Mouse (Mus musculus): Measurements from ENCODE around the gene Cinp. TPM values are rescaled to one million over a fixed set of nuclear protein-coding genes. Genes with fewer than 3 reads are reported as not detected.
"Not testable (repeated sequence)": the region's sequence is repeated elsewhere in the genome, so short reads cannot be mapped to it uniquely, and the experiment has no call there.

Gene Cinp
- polyA plus RNA-seq, 1 experiment, result 106 TPM

DNA sequence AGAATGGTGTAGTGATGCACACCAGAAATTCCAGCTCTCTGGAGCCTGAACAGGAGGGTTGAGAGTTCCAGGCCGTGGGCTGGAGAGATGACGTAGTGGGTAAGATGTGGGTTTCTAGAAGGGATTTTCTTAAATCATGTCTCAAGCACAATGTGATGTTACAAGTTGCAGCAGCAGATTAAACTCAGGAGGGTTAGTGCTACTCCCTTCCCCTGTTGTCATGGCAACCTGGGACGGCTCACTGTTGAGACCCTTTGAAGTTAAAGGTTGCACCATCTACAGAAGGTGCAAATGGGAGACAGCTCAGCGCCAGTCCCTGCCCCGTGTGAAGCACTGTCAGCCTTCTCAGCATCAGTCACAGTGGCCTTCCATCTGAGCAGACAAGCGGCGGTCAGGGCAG is 27.7 kb downstream of the Cinp start:
- DNase-seq (ENCODE audit: extremely low spot score in 1 of 2, low spot score in 1 of 2), result peak in 1 of 2 experiments; percentile 50

DNA sequence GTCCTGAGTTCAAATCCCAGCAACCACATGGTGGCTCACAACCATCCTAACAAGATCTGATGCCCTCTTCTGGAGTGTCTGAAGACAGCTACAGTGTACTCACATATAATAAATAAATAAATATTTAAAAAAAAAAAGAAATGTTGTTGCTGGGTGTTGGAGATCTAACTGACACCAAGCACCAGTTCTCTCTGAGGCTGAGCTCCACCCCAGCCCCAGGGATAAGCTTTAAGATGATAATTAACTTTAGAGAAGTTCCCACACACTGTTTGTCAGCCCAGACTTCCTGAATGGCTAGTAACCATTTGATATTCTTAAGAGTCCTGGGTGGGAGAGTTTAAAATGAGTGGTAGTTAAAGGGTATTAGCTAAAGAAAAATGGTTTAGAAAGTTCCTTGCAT is 28.7 kb downstream of the Cinp start:
- DNase-seq (ENCODE audit: extremely low spot score in 1 of 2, low spot score in 1 of 2), result no peak

DNA sequence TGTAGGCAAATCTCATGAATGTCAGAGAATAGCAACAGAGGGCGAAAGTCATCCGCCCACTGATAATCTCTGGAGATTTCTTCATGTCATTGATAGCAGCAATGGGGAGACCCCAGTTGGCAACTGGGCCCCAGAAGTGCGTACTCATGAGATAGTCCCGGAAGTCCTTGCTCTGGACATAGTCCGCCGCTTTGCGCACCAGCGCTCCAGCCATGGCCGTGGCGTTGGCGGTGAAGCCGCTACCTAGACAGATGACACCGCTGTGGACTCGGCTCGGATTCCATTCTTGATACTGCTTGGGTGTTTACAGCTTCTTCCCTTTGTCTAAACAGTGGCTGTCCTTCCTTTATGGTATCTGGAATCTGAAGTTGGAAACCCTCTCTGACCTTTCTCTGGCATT is 30.3 kb downstream of the Cinp start:
- not testable (repeated sequence) for DNase-seq (ENCODE audit: extremely low spot score in 1 of 2, low spot score in 1 of 2)

DNA sequence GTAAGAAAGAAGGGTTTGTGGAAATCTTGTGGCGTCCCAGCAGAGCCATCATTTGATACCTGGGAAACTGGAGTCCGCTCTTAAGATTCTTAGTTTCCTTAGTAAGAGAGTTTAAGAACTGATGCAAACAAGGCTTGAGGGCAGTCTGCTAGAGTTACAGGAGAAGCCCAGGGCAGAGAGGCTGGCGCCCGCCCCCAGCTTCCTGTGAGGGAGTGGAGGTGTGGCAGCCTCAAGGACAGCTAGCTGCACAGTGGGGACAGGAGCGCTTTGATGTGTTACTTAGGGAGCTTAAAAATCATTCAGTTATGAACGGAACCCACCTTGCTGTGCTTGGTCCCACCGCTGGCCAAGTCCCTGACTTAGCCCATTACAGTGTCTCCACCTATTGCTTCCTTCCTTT is 31.7 kb downstream of the Cinp start:
- DNase-seq (ENCODE audit: extremely low spot score in 1 of 2, low spot score in 1 of 2), result no peak

DNA sequence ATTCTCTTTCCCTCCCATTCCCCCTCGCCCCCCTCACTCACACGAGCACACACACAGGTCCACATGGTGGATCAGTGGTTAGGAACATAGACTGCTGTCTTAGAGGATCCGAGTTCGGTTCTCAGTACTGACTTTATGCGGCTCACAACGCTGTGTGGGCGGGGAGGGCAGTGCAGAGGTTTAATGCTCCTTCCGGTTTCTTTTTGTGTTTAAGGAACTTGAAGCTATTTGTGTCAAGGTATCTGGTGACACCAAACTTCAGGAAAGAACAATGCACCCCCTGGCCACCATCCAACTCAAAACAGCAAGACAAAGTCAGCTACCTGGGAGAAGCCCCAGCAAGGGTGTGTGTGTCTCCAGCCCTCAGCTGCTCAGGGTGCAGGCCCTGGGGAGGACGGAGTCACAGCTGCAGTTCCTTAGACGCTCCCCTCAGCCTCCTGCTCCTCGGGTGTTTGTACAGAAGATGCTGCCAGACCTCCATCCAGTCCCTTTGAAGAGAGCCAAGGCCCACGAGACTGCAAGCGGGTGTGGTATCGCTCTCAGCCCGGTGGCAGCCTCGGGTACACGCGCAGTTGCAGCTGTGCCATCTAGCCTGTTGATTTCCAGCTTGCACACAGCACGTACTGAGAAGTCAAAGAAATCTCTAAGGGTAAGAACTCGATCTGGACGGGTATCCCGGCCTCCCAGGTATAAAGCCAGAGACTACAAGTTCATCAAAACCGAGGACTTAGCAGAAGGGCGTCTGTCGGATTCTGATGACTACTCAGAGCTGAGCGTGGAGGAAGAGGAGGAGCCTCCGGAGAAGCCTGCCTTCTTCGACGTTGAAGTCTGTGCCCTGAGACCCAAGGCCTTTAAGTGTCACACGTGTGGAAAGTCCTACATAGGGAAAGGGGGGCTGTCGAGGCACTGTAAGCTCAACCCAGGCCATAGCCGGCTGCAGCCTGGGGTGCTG is 33.9 kb downstream of the Cinp start:
- DNase-seq (ENCODE audit: extremely low spot score in 1 of 2, low spot score in 1 of 2), result no peak

DNA sequence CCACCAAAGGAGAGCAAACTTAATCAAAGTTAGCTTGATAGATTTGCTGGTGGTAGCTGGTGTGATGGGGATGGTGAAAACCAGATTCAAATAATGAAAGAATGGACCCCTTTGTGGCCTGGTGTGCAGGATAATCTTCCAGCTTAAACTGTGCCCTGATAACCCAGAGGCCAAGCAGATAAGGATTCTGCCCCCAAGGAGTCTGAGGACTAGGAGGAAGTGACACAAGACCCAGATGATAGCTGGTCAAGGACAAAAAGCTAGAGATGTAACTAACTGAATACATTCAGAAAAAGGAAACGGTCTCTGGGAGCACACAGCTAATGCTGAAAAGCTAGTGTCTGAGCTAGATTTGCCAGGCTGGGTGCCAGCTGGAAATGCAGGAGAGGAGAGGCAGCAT is 37.0 kb downstream of the Cinp start:
- DNase-seq (ENCODE audit: extremely low spot score in 1 of 2, low spot score in 1 of 2), result no peak

DNA sequence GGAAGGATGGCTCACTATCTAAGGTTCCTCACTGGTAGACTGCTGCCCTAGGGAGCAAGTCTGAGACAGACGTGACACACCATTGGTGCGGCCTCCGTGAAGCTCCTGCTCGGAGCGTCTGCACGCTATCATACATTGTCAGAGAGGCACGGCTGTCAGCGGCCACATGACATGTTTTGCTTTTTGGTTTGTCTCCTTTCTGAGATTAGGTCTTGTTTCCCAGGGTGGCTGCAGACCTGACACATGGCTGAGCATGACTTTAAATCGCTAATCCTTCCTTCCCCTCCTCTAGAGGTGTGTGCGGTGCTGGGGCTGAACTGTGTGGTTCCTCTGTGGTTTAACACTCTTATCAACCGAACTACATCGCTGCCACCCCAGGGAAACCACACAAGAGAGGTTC is 37.5 kb downstream of the Cinp start:
- no peak for DNase-seq (ENCODE audit: extremely low spot score in 1 of 2, low spot score in 1 of 2)

DNA sequence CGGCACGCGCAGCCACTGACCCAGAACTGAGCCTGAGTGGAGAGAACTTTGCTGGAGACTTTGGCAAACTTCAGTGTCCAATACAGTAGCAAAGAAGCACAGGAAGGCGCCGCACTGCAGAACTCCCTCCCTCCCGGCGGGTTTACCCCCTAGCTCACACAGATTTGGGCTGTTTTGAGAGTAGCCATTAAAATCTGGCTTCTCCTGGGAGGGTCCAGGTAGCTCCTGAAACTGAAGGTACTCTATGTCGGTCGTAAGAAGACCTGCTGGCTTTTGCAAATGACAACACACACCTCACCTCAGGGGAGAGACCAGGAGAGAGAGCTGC is 38.1 kb downstream of the Cinp start:
- no peak for DNase-seq (ENCODE audit: extremely low spot score in 1 of 2, low spot score in 1 of 2)

DNA sequence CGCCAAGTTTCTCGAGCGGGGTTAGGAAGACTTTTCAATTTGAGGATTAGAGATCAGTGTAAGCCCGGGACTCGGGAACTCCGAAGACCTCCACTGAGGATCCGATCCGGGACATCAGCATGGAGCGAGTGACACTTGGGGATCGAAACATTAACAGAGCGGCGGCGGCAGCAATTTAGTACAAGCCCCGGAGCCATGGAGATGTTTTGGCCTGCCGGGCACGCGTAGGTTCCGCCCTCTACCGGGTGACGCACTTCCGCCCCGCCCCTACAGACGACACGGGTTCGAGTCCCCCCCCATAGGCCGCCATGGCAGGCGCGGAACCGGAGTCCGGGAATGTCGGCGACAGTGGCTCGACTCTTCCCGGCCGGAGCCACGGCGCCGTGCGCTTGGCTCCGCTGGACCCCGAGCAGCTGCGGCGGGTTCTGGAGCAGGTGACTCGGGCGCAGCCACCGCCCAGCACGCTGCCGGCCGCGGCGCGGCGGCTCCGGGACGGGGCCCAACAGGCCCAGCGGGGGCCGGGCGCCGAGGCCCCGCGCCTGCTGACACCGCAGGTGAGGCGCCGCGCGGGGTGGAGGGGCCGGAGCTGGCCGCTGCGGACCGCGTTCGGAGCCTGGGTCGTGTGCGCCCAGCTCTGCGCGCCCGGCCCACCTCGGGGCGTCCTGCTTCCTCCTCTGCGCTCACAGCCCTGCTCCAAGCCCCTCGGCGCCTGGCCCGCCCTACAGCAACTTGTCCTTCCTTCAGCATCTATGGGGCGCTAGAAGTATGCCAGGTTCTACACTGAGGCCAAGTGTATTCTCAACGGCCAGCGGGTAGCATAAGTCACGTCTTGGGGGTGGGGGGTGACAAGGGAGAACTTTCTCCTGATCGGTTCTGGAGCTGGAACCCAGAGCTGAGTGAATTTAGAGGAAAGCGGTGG is 38.7 kb downstream of the Cinp start, which contains the start of gene Zfp839:
TSS of gene Zfp839 (plus strand) at position 244 of the 919 bp plus-strand sequence.
- peak; percentile 64 to 90 for DNase-seq (ENCODE audit: extremely low spot score in 1 of 2, low spot score in 1 of 2)

DNA sequence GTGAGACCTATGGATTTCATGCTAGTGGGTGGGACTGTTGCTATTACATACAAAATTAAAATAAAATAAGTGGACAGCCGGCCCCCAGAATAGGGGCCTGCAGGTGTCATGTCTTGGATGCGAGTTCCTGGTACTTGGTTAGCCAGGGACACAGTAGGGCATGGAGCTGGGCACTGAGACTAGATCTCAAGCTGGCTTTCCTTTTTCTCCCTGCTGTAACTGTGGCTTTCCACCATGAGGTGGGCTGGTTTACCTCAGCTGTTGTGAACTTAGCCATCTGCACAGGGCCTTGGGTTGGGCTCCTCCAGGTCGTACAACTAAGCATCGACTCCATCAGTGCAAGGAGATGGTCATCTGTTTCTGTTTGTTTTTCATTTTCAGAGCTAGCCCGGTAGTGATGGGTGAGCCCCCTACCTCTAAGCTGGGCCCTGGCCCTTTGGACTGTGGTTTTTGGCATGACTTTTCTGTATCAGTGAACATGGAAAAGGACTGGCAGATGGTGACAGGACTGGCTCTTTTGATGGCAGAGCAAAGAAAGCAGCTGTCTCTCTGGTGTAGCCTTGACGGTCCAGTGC is 42.7 kb downstream of the Cinp start:
- DNase-seq (ENCODE audit: extremely low spot score in 1 of 2, low spot score in 1 of 2), result no peak

DNA sequence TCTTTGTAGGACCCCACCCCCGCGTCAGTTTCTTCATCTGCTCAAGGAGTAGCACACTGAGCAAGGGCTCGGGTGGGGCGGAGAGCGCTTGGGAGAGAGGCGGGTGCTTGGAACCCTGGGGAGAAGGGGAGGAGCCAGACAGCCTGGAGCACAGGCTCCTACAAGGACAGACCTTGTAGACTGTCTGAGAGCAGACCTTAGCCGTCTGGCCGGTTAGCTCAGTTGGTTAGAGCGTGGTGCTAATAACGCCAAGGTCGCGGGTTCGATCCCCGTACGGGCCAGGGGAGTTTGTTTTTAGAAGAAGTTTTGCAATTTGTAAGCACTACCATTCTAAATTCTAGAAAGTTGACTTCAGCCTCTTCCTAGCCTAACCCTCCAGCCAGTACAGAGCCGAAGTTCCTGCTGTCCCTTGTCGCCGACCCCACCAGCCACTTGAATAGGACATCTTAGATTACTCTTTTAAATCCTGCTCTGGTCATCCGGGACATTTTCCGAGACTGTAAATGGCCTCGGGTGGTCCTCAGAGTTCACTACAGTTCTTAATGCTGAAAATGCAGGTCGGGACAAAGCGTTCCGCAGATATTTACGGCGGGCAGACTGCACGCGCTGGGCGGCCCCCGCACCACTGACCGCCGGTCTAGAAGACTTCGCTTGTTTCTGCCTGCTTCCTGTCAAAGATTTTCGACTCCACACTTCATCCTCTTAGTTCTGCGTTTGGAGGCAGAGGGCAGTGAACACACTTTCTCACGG is 43.6 kb downstream of the Cinp start:
- DNase-seq (ENCODE audit: extremely low spot score in 1 of 2, low spot score in 1 of 2), result peak; percentile 67 to 91

DNA sequence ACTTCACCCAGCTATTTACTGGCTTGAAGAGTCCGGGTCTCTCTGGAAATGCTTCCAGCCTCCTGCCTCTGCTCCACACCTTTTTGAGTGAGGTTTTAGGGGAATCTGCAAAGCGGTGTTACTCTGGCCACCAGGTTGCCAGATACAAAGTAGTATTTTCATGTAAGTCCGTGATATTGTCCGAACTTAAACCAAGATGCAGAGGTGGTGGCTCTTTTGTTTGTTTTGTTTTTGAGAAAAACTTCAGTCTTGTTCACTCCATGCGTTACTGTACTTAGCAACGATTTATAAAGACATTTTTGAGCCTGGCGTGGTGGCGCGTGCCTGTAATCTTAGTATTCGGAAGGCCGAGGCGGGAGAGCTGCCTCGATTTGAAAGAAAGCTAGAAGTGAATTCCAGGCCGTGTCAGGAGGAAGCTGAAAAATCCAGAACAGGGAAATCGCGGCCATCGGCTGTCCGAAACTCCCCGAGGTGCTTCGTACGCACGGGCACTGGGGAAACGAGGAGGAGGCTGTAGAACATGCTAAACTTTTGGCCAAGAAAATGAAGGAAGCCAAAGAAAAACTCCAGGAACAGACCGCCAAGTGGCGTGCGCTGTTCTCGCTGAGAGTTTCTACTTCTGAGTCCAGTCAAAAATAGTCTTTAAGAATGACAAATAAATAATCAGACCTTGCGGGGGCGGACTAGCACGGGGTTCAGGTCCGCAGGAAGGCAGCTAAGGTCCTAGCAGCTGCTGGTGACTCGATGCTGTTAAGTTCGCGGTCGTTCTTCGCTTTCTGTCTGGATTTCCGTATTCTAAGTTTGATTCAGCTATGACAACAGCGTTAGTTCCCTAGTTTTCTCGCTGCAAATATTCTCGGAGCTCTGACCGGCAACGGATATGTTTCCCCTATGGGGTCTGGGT is 44.5 kb downstream of the Cinp start:
- peak in 1 of 2 experiments; percentile 40 for DNase-seq (ENCODE audit: extremely low spot score in 1 of 2, low spot score in 1 of 2)

DNA sequence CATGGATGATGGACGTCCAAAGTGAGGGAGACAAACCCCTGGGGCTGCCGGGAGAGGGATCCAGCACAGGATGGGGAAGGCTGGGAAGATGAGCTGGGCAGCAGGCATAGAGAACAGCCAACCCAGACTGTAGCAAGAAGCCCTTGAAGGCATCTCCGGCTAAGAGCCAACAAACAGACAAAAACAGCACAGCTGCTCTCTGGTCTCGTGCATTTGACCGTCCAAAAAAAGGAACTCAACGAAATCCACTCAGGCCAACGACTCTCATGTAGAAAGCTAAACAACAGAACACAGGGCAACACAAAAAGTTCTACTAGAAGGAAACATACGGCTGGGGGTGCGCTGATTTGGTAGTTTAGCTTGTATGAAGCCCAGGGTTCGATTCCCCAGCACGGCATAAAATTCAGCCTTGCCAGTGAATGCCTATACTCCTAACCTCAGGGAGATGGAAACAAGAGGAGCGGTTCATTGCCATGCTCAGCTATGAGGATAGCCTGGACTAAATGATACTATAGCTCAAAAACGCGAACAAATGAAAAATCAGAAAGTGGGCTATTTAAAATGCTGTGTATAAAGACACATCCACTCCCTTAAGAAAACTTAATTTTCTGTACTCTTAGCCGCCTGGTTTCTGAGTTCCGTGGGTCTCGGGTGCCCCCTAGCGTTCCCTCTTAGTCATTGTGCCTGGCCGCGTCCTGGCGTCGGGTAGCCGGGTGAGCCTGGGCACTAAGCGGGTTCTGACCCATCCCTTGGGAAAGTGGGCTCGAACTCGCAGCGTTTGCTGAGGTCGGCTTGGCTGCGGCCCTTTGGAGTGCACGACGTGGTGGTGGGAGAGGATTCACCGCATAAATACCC is 45.5 kb downstream of the Cinp start:
- peak in 1 of 2 experiments; percentile 91 for DNase-seq (ENCODE audit: extremely low spot score in 1 of 2, low spot score in 1 of 2)

DNA sequence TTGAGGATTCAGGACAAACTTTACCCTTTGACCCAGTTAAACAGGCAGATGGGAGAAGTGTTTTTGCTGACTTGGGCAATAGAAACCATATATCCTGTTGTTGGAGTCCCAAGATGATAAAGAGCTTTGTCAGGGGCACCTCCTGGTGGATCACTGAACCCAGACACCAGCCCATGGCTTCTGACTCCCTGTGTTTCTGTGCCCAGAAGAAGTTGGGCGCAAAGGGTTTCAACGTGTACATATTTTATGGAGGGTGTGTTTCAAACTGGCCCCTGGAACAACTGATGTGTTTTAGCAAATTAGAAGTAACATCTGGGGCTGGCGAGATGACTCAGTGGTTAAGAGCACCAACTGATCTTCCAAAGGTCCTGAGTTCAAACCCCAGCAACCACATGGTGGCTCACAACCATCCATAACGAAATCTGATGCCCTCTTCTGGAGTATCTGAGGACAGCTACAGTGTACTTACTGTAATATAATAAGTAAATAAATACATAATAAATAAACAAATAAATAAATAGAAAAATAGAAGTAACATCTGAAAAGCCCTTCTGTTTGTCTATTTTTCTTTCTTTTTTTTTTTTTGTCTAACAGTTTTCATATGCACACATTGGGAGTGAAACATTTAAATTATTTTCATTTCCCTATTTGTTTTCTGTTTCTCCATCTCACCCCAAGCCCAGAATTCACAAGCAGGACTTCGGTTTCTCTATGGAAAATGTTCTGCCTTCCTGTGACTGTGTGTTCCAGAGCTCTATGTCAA is 47.0 kb downstream of the Cinp start:
- DNase-seq (ENCODE audit: extremely low spot score in 1 of 2, low spot score in 1 of 2), result no peak

DNA sequence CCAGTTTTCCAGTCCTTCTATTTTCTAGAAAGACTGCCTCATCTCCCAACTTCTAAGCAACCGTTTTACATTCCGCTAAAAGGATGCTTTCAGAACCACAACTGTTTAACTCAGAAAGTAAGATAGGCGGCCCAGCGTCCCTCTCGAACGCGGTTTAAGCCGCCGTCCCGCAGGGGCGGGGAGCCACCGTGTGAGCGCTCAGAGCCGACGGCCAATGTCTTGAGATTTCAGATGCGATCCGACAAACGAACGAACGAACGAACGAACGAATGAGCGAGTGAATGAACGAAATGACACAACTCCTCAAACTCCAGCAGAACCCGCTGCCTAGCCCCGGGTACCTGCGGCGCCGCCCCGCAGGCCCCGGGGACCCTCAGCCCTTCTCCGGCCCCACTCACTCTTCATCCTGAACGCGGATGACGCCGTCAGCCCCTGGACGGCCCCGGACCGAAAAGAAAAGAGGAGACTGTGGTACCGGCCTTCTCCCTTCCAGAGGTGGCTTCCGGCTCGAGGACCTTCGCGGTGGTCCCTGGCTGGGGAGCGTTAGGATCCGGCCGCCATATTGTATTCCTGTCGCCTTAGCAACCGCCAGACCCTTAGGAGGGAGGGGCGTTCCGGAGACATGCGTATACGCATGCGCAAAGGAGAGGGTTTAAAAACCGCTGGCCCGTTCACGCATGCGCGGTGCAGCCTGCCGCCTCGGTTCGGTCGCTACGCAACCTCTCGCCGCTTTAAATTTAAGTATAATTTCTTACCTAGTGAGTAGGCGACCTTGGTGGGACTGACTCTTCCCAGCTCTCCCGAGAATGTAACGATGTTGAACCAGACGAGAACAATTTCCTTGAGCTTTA is 48.4 kb downstream of the Cinp start, which contains the start of gene Mok:
TSS of gene Mok (minus strand) at position 592 of the 851 bp plus-strand sequence.
- peak; percentile 93 to 99 for DNase-seq (ENCODE audit: extremely low spot score in 1 of 2, low spot score in 1 of 2)

DNA sequence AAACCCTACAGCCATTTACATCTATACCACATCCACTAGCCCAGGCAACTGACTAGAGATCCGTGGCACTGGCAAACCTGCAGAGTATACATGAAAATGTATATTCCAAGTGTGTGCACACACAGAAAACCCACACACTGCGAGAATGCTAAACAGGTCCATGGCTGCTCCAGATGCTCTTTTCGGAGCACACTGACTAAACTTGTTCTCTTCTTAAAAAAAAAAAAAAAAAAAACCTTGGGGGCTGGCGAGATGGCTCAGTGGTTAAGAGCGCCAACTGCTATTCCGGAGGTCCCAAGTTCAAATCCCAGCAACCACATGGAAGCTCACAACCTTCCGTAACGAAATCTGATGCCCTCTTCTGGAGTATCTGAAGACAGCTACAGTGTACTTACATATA is 51.1 kb downstream of the Cinp start:
- DNase-seq (ENCODE audit: extremely low spot score in 1 of 2, low spot score in 1 of 2), result no peak

Measured in frontal cortex, adult 2 months (tissue).